In genomic region chr5:144753041-144753440, GRCm38 (mm10) we compare ENCODE assay signal across 9 mouse cellular contexts. TPM values are rescaled to one million over a fixed set of nuclear protein-coding genes. Genes with fewer than 3 reads are reported as not detected.
DNase-seq lines count a peak whose midpoint lies in the region; ATAC-seq and TF ChIP-seq lines count a peak whose summit lies in the region.
"Had no signal": no experiment of that assay in that cellular context is flagged by ENCODE, and none has a peak within 500 bp of the region (broad histone marks: within the 10 kb centered on the region; RNA-seq: fewer than 3 reads in every experiment).

No protein-coding gene starts in this region.

- TF ChIP-seq POLR2A in spleen, adult 2 months (IDR thresholded peaks at IDR 0.05; ENCODE audit: low read depth, low read length): no peak

- DNase-seq in spleen, adult 2 months (ENCODE audit: low read depth in 1 of 2, low spot score in 2 of 2): peak; percentile 18 to 54
- DNase-seq in spleen, adult 12 weeks (ENCODE audit: low spot score): no peak
- peak; percentile 74 for DNase-seq in ZHBTc4 (ENCODE audit: low read depth, low spot score)
- DNase-seq in embryo, embryonic 11 days: peak; percentile 44
- DNase-seq in kidney, postnatal 36 days: peak; percentile 80 to 82
- DNase-seq in lung, postnatal 0 days (ENCODE audit: low spot score): peak; percentile 71
- peak; percentile 74 for DNase-seq in splenic B cell, adult 2 months (ENCODE audit: low read depth, low spot score)

- TF ChIP-seq CTCF in spleen, adult 2 months (IDR thresholded peaks at IDR 0.05; ENCODE audit: extremely low read depth, insufficient read depth, insufficient read length, insufficient replicate concordance): no peak
- TF ChIP-seq CTCF in lung, postnatal 0 days (IDR thresholded peaks at IDR 0.05): peak; percentile 66

- H3K4me3 ChIP-seq in spleen, adult 2 months (ENCODE audit: extremely low read depth, insufficient read depth, insufficient read length): no peak overlapping the region
- H3K4me3 ChIP-seq in lung, postnatal 0 days (ENCODE audit: low read depth, low read length): no peak overlapping the region
- H3K4me3 ChIP-seq: heart, embryonic 13.5 days; neural tube, embryonic 12.5 days had no signal

- H3K27me3 ChIP-seq in spleen, adult 2 months (ENCODE audit: control insufficient read depth, insufficient read depth, low read length): no peaks in the 10 kb centered on the region
- no peaks in the 10 kb centered on the region for H3K27me3 ChIP-seq in lung, postnatal 0 days (replicated peaks; ENCODE audit: insufficient read depth, low read length)
- no peaks in the 10 kb centered on the region for H3K27me3 ChIP-seq in splenic B cell, adult 2 months (ENCODE audit: control insufficient read depth, insufficient read depth, low read length, poor library complexity, severe bottlenecking)
- H3K27me3 ChIP-seq: heart, embryonic 13.5 days; neural tube, embryonic 12.5 days had no signal

- no peak for TF ChIP-seq EP300 in lung, postnatal 0 days (IDR thresholded peaks at IDR 0.05)

- no peaks in the 10 kb centered on the region for H3K9me3 ChIP-seq in lung, postnatal 0 days (ENCODE audit: low read length)
- H3K9me3 ChIP-seq: heart, embryonic 13.5 days; neural tube, embryonic 12.5 days had no signal

- H3K27ac ChIP-seq in spleen, adult 2 months (ENCODE audit: insufficient read depth, low read length): no peak overlapping the region
- no peak overlapping the region for H3K27ac ChIP-seq in lung, postnatal 0 days (ENCODE audit: low read length)
- H3K27ac ChIP-seq: heart, embryonic 13.5 days; neural tube, embryonic 12.5 days had no signal

- no peaks in the 10 kb centered on the region; the same call in 1 of the 2 replicates for H3K4me1 ChIP-seq in spleen, adult 2 months (ENCODE audit: control insufficient read depth, insufficient read depth, insufficient read length)
- no peaks in the 10 kb centered on the region for H3K4me1 ChIP-seq in lung, postnatal 0 days (ENCODE audit: insufficient read depth, low read depth, low read length)
- H3K4me1 ChIP-seq: neural tube, embryonic 12.5 days had no signal

- 49% methylated on average over 7 of the region's 7 CpGs for WGBS in spleen, adult 2 months
- WGBS in lung, postnatal 0 days: 50% methylated on average over 7 of the region's 7 CpGs

- H3K9ac ChIP-seq in lung, postnatal 0 days (replicated peaks; ENCODE audit: low read depth): no peak overlapping the region
- H3K9ac ChIP-seq: heart, embryonic 13.5 days; neural tube, embryonic 12.5 days had no signal

- ATAC-seq in lung, postnatal 0 days: peak; percentile 53

- H3K4me2 ChIP-seq in lung, postnatal 0 days (replicated peaks; ENCODE audit: low read depth, low read length): no peak overlapping the region
- H3K4me2 ChIP-seq: heart, embryonic 13.5 days; neural tube, embryonic 12.5 days had no signal

- no peaks in the 10 kb centered on the region for H3K36me3 ChIP-seq in spleen, adult 2 months (ENCODE audit: control insufficient read depth, insufficient read depth, low read length)
- no peaks in the 10 kb centered on the region for H3K36me3 ChIP-seq in lung, postnatal 0 days (ENCODE audit: insufficient read depth, low read length)
- no peaks in the 10 kb centered on the region for H3K36me3 ChIP-seq in splenic B cell, adult 2 months (ENCODE audit: control insufficient read depth, insufficient read depth, low read length, poor library complexity, severe bottlenecking)
- H3K36me3 ChIP-seq: heart, embryonic 13.5 days had no signal

RNA-seq across cellular contexts. Expression of gene Tmem130, which starts 8.6 kb away (rescaled TPM):
- polyA plus RNA-seq in spleen, adult 2 months (2012; rRNA removed): not detected in 2 replicates
- polyA plus RNA-seq in lung, postnatal 0 days (2015; fragmentation: Nextera tagmentation; extraction: Ambion mirVana): 0.06 and 0.23 TPM in 2 replicates

RNA-seq across cellular contexts. Expression of gene Trrap, which starts 14.5 kb away (rescaled TPM):
- polyA plus RNA-seq in spleen, adult 2 months (2012; rRNA removed): 93.8 and 106 TPM in 2 replicates
- polyA plus RNA-seq in lung, postnatal 0 days (2015; fragmentation: Nextera tagmentation; extraction: Ambion mirVana): 31.0 and 31.5 TPM in 2 replicates
